Mouse (Mus musculus): ENCODE measurements around the gene Mllt3. TPM values are rescaled to one million over a fixed set of nuclear protein-coding genes. Genes with fewer than 3 reads are reported as not detected.
A peak's percentile ranks its signal among the peaks of the same experiment; 100 is the strongest.

Mllt3 gene
- total RNA-seq, 2 experiments from 2014 or later, result 113 to 127 TPM

GRCm38 (mm10) chr4:87883225-87883875 lies 149.8 kb downstream of the Mllt3 start:
- H3K4me3 ChIP-seq, result no peak overlapping the region
- intact Hi-C loops (cut with DNase I), result no loop called here
- no peak for DNase-seq
- TF ChIP-seq CTCF (IDR thresholded peaks at IDR 0.05), result no peak
- H3K27ac ChIP-seq, result no peak overlapping the region

DNA sequence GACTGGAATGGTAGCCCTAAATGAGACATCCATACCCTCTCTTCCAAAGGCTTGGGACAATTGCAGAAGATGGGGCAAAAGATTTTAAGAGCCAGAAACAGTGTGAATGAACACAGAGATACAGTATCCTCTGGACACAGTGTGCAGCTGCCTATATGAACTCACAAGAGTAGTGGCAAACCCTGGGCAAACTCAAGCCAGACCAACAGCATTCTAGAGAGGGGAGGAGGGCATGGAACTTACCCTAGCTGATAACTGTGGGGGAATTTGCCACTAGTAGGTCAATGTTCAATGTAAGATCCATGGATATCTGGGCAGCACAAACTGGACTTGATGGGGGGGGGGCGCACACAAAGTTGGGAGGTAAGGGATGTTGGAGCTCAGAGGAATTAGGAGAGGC lies 151.2 kb downstream of the Mllt3 start:
- DNase-seq, result no peak
- intact Hi-C loops (cut with DNase I), result no loop called here
- Histone ChIP-seq H3K4me3 (no peak overlapping the region), H3K27ac (no peak overlapping the region)
- TF ChIP-seq CTCF (IDR thresholded peaks at IDR 0.05), result no peak

- Histone ChIP-seq H3K27ac (no peak overlapping the region), H3K4me3 (no peak overlapping the region)
- intact Hi-C loops (cut with DNase I), result no loop called here
- no peak for DNase-seq
- no peak for TF ChIP-seq CTCF (IDR thresholded peaks at IDR 0.05)
Observed at GRCm38 (mm10) chr4:87881583-87881982, 151.6 kb downstream of the Mllt3 start.

DNA sequence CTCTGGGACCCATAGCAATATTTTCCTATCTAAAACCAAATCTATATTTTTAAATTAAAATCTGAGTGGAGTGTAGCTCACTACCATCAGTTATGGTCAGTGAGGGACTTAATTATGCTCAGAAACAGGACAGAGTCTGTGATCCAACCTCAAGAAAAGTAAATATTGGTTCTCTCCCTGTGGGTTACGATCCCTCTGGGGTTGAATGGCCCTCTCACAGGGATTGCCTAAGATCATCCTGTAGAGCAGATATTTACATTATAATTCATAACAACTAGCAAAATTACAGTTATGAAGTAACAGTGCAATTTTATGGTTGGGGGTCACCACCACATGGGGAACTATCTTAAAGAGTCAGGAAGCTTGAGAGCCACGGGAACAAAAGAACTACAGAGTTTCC lies 152.9 kb downstream of the Mllt3 start:
- no peak for DNase-seq
- Histone ChIP-seq H3K4me3 (no peak overlapping the region), H3K27ac (no peak overlapping the region)
- TF ChIP-seq CTCF (IDR thresholded peaks at IDR 0.05), result no peak
- intact Hi-C loops (cut with DNase I), result no loop called here

DNA sequence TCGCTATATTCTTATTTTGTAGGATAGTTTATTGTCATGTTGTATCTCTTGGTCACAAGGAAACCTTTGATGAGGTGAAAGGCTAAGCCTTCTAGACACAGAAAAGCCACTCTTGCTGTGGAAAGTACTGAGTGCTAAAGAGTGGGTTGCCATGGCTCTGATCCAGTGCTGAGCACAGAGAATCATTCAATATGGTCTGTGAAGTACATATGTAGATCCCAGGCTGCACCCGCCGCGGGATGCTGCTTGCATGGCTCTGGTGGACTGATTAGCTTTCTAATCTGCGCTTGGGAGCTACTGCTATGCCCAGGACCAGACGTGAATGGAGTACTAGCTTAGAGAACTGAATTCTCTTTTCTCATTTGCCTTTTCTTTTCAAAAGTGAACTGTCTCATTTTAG lies 154.5 kb downstream of the Mllt3 start:
- TF ChIP-seq CTCF (IDR thresholded peaks at IDR 0.05), result no peak
- intact Hi-C loops (cut with DNase I), result no loop called here
- DNase-seq, result no peak
- no peak overlapping the region for H3K4me3 ChIP-seq
- no peak overlapping the region for H3K27ac ChIP-seq

DNA sequence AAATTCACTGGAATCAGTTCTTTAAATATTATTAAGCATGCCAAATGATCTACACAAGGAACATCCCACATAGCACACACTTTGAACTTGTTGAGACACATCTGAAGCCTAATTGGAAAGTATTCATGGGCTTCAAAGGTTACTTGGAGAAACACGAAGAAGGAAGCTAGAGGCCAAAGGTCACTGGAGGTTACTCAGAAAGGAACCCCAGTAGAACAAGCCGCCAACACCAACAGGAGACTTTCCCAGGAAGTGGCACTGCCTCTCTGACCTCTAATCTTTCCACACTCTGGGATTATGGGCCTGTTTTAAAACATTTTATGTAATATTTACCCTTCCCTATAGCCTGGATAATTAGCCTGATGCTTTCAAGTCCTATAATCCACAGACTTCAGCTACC lies 162.6 kb downstream of the Mllt3 start:
- TF ChIP-seq CTCF (IDR thresholded peaks at IDR 0.05), result no peak
- intact Hi-C loops (cut with DNase I), result no loop called here
- DNase-seq, result no peak
- no peak overlapping the region for H3K27ac ChIP-seq
- H3K4me3 ChIP-seq, result no peak overlapping the region

- no peak overlapping the region for H3K4me3 ChIP-seq
- intact Hi-C loops (cut with DNase I), result no loop called here
- DNase-seq, result no peak
- H3K27ac ChIP-seq, result no peak overlapping the region
- TF ChIP-seq CTCF (IDR thresholded peaks at IDR 0.05), result no peak
Observed at GRCm38 (mm10) chr4:87866564-87866963, 166.6 kb downstream of the Mllt3 start.

DNA sequence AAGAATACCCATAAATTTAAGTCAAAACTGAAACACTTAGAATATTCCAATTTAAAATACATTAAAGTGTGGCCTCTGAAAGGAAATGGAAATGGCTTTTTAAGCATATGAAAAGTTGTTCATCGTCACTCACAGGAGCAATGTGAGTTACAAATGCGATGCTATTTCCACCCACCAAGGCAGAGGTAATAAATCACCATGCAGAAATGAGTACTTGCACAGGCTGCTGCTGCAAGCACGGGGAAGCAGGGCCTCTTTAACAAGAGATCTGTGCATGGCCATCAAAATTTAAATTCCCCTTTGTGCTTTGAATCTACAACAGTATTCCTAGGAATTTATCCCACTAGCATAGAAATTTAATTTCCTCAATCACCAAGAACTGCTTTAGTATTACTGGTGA lies 167.3 kb downstream of the Mllt3 start:
- DNase-seq, result no peak
- Histone ChIP-seq H3K27ac (no peak overlapping the region), H3K4me3 (no peak overlapping the region)
- intact Hi-C loops (cut with DNase I), result no loop called here
- TF ChIP-seq CTCF (IDR thresholded peaks at IDR 0.05), result no peak

DNA sequence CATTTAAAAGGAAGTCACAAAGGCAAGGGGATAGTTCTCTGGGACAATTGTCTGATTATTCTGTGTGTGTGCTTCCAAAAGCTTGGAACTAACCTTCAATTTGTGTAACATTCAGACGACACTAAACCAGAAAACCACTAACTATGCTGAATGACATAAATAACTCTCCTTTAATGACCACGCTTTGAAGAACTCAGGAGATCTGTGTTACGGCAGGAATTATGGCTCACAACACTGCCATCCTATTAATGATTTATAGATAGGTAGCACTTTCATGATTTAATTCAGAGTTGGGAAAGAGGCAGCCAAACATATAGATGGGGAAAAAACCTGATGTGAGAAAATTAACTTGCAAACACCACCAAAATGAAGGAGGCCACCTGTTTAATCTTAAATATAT lies 168.1 kb downstream of the Mllt3 start:
- H3K27ac ChIP-seq, result no peak overlapping the region
- no peak for DNase-seq
- no peak overlapping the region for H3K4me3 ChIP-seq
- TF ChIP-seq CTCF (IDR thresholded peaks at IDR 0.05), result no peak
- intact Hi-C loops (cut with DNase I), result no loop called here

GRCm38 (mm10) chr4:87863212-87863611 lies 170.0 kb downstream of the Mllt3 start:
- no peak overlapping the region for H3K27ac ChIP-seq
- intact Hi-C loops (cut with DNase I), result no loop called here
- DNase-seq, result no peak
- no peak overlapping the region for H3K4me3 ChIP-seq
- TF ChIP-seq CTCF (IDR thresholded peaks at IDR 0.05), result no peak

DNA sequence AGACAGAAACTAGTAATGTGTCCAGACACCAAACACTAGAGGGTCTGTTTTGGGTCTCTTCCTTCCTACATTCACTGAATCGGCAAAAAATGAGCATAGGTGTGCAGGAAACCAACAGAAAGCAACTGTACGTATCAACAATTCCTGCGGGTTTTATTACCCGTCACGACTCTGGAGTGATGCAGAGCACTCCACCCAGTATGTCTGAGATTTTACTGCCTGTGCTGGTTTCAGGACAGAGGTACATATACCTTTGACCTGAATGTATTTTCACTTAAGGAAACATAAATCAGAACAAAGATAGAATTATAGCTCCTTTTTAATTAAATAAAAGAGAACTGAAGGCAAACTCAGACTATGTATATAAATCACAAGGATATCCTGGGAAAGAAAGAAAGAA lies 172.4 kb downstream of the Mllt3 start:
- Histone ChIP-seq H3K4me3 (no peak overlapping the region), H3K27ac (no peak overlapping the region)
- no peak for TF ChIP-seq CTCF (IDR thresholded peaks at IDR 0.05)
- DNase-seq, result no peak
- intact Hi-C loops (cut with DNase I), result no loop called here

- intact Hi-C loops (cut with DNase I), result no loop called here
- no peak for TF ChIP-seq CTCF (IDR thresholded peaks at IDR 0.05)
- Histone ChIP-seq H3K4me3 (no peak overlapping the region), H3K27ac (no peak overlapping the region)
- DNase-seq, result no peak
Observed at GRCm38 (mm10) chr4:87859148-87859547, 174.0 kb downstream of the Mllt3 start.

DNA sequence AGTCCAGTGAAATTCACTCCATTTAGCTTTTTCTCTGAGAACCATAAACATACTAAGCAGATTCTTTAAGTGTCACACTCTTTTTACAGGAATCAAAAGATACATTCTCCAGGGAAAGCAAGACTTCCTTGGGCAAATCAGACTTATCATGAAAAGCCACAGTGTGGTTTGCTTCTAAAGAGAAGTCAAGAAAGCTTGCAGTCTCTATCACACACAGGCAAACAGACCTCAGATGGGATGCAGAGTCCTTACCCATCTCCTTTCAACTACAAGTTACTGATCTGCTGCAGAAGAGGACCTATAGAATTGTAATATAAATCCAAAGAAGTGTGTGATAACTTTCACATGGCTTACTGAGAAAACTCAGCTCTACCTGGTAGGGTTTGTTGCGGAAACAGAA lies 175.2 kb downstream of the Mllt3 start:
- DNase-seq, result no peak
- no peak for TF ChIP-seq CTCF (IDR thresholded peaks at IDR 0.05)
- Histone ChIP-seq H3K27ac (no peak overlapping the region), H3K4me3 (no peak overlapping the region)
- intact Hi-C loops (cut with DNase I), result no loop called here

DNA sequence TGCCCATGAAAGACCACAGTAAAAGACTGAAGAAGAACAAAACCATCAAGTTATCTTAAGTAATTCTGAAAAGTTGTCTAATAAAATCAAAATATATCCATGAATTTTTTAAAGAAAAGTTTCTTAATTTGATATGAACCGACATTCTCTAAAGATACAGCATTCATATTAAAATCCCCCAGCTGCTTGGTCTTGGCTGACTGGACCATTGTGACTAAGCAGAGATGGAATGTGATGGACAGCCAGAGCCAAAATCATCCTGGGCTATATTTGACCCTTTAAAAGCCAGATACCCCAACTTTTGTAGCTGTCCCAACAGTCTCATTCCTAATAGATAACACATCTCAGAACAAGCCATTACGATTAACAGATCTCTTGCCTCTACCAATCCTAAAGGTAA lies 180.7 kb downstream of the Mllt3 start:
- Histone ChIP-seq H3K4me3 (no peak overlapping the region), H3K27ac (peak overlapping the region; percentile 40; the same call in 1 of the 2 replicates)
- intact Hi-C loops (cut with DNase I), result no loop called here
- TF ChIP-seq CTCF (IDR thresholded peaks at IDR 0.05), result no peak
- peak; percentile 22 for DNase-seq
